Mouse (Mus musculus): Measurements from ENCODE around the gene Ppef2. TPM values are rescaled to one million over a fixed set of nuclear protein-coding genes. Genes with fewer than 3 reads are reported as not detected.

Gene Ppef2
- total and polyA plus RNA-seq, 2 experiments from 2014 or later: 0.43 to 1.5 TPM

DNA sequence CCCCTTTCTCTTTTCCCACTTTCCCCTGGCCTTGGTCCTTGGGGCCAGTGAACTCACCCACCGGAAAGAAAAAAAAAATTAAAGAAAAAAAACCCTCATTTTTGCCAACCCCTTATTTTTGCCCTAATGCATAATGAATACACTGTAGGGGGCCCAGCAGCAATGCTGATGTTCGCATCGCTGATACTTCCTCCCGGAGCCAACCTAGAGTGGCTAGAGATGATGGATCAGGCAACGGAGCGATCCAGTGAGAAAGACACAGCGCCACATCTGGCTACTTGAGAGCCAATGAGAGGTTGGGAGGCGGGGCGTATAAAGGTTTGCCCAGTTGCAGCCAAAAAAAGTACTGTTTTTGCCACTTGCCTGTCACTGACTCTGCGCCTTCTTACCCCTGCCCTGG is 27.3 kb downstream of the Ppef2 start:
- no peak overlapping the region for H3K4me3 ChIP-seq (ENCODE audit: low read length)
- no peaks in the 10 kb centered on the region for H3K36me3 ChIP-seq (ENCODE audit: insufficient read depth, low read length)
- TF ChIP-seq CTCF (IDR thresholded peaks at IDR 0.05; ENCODE audit: low read depth): no peak
- H3K27ac ChIP-seq: no peak overlapping the region
- no peaks in the 10 kb centered on the region for H3K9me3 ChIP-seq (ENCODE audit: low read length)
- ATAC-seq: no peak
- H3K9ac ChIP-seq (replicated peaks; ENCODE audit: low read length): no peak overlapping the region
- no peaks in the 10 kb centered on the region for H3K27me3 ChIP-seq (ENCODE audit: insufficient read depth, low read length)
- no peak for DNase-seq (ENCODE audit: low spot score)
- no peaks in the 10 kb centered on the region for H3K4me1 ChIP-seq (ENCODE audit: insufficient read depth, low read length)
- WGBS: 24% methylated on average over 10 of the region's 10 CpGs
- no peak overlapping the region for H3K4me2 ChIP-seq (ENCODE audit: low read depth, low read length)

DNA sequence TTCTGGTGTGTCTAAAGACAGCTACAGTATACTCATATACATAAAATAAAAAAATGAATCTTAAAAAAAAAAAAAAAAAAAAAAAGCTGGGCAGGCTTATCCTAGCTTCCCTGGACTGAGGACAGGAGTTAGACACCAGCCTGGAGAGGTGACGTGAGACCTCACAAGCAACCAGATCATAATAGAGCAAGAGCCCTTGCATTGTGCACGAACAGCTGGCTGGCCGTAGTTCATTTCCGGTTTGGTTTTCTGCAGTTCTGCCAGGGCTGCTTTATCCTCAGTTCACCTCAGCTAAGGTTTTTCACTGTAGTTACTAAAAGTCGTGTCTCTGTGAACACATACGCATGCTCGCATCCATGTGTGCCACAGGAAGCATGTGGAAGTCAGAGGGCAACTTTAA is 28.3 kb downstream of the Ppef2 start:
- Histone ChIP-seq H3K4me2 (ENCODE audit: low read depth, low read length) (no peak overlapping the region), H3K9ac (replicated peaks; ENCODE audit: low read length) (no peak overlapping the region), H3K27ac (no peak overlapping the region), H3K4me3 (ENCODE audit: low read length) (no peak overlapping the region), H3K36me3 (ENCODE audit: insufficient read depth, low read length) (no peaks in the 10 kb centered on the region), H3K27me3 (ENCODE audit: insufficient read depth, low read length) (no peaks in the 10 kb centered on the region), H3K4me1 (ENCODE audit: insufficient read depth, low read length) (no peaks in the 10 kb centered on the region), H3K9me3 (ENCODE audit: low read length) (no peaks in the 10 kb centered on the region)
- no peak for DNase-seq (ENCODE audit: low spot score)
- 90% methylated on average over 7 of the region's 7 CpGs for WGBS
- TF ChIP-seq CTCF (IDR thresholded peaks at IDR 0.05; ENCODE audit: low read depth): no peak
- ATAC-seq: no peak

- Histone ChIP-seq H3K4me1 (ENCODE audit: insufficient read depth, low read length) (peaks cover 10% of the 10 kb centered on the region), H3K9ac (replicated peaks; ENCODE audit: low read length) (no peak overlapping the region), H3K4me2 (ENCODE audit: low read depth, low read length) (no peak overlapping the region), H3K36me3 (ENCODE audit: insufficient read depth, low read length) (no peaks in the 10 kb centered on the region), H3K9me3 (ENCODE audit: low read length) (no peaks in the 10 kb centered on the region), H3K4me3 (ENCODE audit: low read length) (no peak overlapping the region), H3K27me3 (ENCODE audit: insufficient read depth, low read length) (no peaks in the 10 kb centered on the region), H3K27ac (no peak overlapping the region)
- WGBS: 85% methylated on average over 8 of the region's 8 CpGs
- DNase-seq (ENCODE audit: low spot score) (no peak), ATAC-seq (no peak)
- no peak for TF ChIP-seq CTCF (IDR thresholded peaks at IDR 0.05; ENCODE audit: low read depth)
Measured at GRCm38 (mm10) chr5:92220287-92220902, 35.7 kb downstream of the Ppef2 start.

- Histone ChIP-seq H3K4me2 (ENCODE audit: low read depth, low read length) (no peak overlapping the region), H3K4me1 (ENCODE audit: insufficient read depth, low read length) (peaks cover 10% of the 10 kb centered on the region), H3K4me3 (ENCODE audit: low read length) (no peak overlapping the region), H3K27me3 (ENCODE audit: insufficient read depth, low read length) (no peaks in the 10 kb centered on the region), H3K36me3 (ENCODE audit: insufficient read depth, low read length) (no peaks in the 10 kb centered on the region), H3K9ac (replicated peaks; ENCODE audit: low read length) (no peak overlapping the region), H3K27ac (0 out of 2 replicates have a peak overlapping the region, but pooled peaks have one; percentile 51), H3K9me3 (ENCODE audit: low read length) (no peaks in the 10 kb centered on the region)
- WGBS: 60% methylated on average over 6 of the region's 6 CpGs
- peak; percentile 48; the same call in 1 of the 2 replicates for ATAC-seq
- peak; percentile 33 for DNase-seq (ENCODE audit: low spot score)
- no peak for TF ChIP-seq CTCF (IDR thresholded peaks at IDR 0.05; ENCODE audit: low read depth)
Measured at GRCm38 (mm10) chr5:92219826-92220225, 36.3 kb downstream of the Ppef2 start.

- WGBS: 20% methylated on average over 17 of the region's 17 CpGs
- peak; percentile 64 for DNase-seq (ENCODE audit: low spot score)
- TF ChIP-seq CTCF (IDR thresholded peaks at IDR 0.05; ENCODE audit: low read depth): no peak
- Histone ChIP-seq H3K27me3 (ENCODE audit: insufficient read depth, low read length) (no peaks in the 10 kb centered on the region), H3K4me2 (ENCODE audit: low read depth, low read length) (peak overlapping the region; percentile 28), H3K36me3 (ENCODE audit: insufficient read depth, low read length) (no peaks in the 10 kb centered on the region), H3K27ac (peak overlapping the region; percentile 51; the same call in 1 of the 2 replicates), H3K4me1 (ENCODE audit: insufficient read depth, low read length) (peaks cover 10% of the 10 kb centered on the region), H3K9me3 (ENCODE audit: low read length) (no peaks in the 10 kb centered on the region), H3K9ac (replicated peaks; ENCODE audit: low read length) (no peak overlapping the region), H3K4me3 (ENCODE audit: low read length) (no peak overlapping the region)
- peak; percentile 90 for ATAC-seq
Measured at GRCm38 (mm10) chr5:92218915-92219793, 36.9 kb downstream of the Ppef2 start.

GRCm38 (mm10) chr5:92215308-92215707 is 40.8 kb downstream of the Ppef2 start, which contains the start of gene U90926:
U90926 (minus strand) TSS chr5:92215408.
- Histone ChIP-seq H3K4me3 (ENCODE audit: low read length) (no peak within 1 kb of the TSS), H3K36me3 (ENCODE audit: insufficient read depth, low read length) (no peaks in the 10 kb centered on the region), H3K9me3 (ENCODE audit: low read length) (no peaks in the 10 kb centered on the region), H3K9ac (replicated peaks; ENCODE audit: low read length) (no peak within 1 kb of the TSS), H3K27ac (no peak within 1 kb of the TSS), H3K27me3 (ENCODE audit: insufficient read depth, low read length) (no peaks in the 10 kb centered on the region), H3K4me1 (ENCODE audit: insufficient read depth, low read length) (peaks cover 10% of the 10 kb centered on the region), H3K4me2 (ENCODE audit: low read depth, low read length) (no peak within 1 kb of the TSS)
- WGBS: 94% methylated on average over 4 of the region's 4 CpGs
- no peak for TF ChIP-seq CTCF (IDR thresholded peaks at IDR 0.05; ENCODE audit: low read depth)
- no peak for DNase-seq (ENCODE audit: low spot score)
- no peak for ATAC-seq
